Mouse (Mus musculus): ENCODE data around the gene Gria2.

- no peak for TF ChIP-seq EP300 (IDR thresholded peaks at IDR 0.05; ENCODE audit: low read depth in 1 of 2, low read length in 2 of 2)
- no peak for TF ChIP-seq MXI1 (IDR thresholded peaks at IDR 0.05; ENCODE audit: low read depth, low read length)
- TF ChIP-seq CTCF (IDR thresholded peaks at IDR 0.05 in 2 of 3, conservative IDR thresholded peaks at IDR 0.05 in 1 of 3; ENCODE audit: control insufficient read depth in 1 of 3, insufficient read depth in 1 of 3, low read depth in 2 of 3, low read length in 3 of 3, poor library complexity in 1 of 3, severe bottlenecking in 1 of 3) = no peak
- TF ChIP-seq ZC3H11A (IDR thresholded peaks at IDR 0.05; ENCODE audit: low read depth, low read length) = no peak
- no peak for TF ChIP-seq SMC3 (IDR thresholded peaks at IDR 0.05; ENCODE audit: low read depth, low read length)
- TF ChIP-seq POLR2A (IDR thresholded peaks at IDR 0.05; ENCODE audit: control insufficient read depth in 1 of 2, insufficient read depth in 1 of 2, low read depth in 1 of 2, low read length in 2 of 2, poor library complexity in 1 of 2) = no peak
- TF ChIP-seq RCOR1 (IDR thresholded peaks at IDR 0.05; ENCODE audit: low read depth, low read length) = no peak
- TF ChIP-seq POLR2AphosphoS5 (IDR thresholded peaks at IDR 0.05; ENCODE audit: borderline replicate concordance, low read depth, low read length) = no peak
- no peak for TF ChIP-seq TAL1 (IDR thresholded peaks at IDR 0.05; ENCODE audit: low read length)
- no peak for TF ChIP-seq ETS1 (IDR thresholded peaks at IDR 0.05; ENCODE audit: low read depth, low read length)
These were observed 26.7 kb downstream of the Gria2 start for GRCm38 (mm10) chr3:80775971-80776370.

Measured in MEL (cell line).